Mouse (Mus musculus): Measurements from ENCODE around the gene Gfral.

DNA sequence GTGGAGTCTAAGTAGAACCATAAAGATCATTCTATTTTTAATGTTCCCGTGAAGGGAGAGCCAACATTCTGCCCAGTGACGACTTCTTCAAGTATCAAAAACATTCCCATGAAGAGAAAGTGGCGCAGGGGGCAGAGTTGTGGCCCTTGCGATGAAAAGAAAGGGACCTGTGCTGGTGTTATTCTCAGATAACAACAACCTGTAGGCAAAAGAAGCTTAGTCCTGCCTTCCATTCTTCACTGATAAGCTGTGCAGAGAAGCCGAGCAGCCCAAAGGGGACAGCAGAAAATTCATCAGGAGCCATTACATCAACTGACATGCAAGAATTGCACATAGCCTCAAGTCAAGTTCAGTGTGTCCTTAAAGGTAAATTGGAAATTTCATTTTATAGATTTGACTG lies 24.5 kb upstream of the Gfral start:
- TF ChIP-seq ZC3H11A (IDR thresholded peaks at IDR 0.05; ENCODE audit: low read depth, low read length) (no peak), POLR2A (IDR thresholded peaks at IDR 0.05; ENCODE audit: low read depth, low read length) (no peak), RAD21 (IDR thresholded peaks at IDR 0.05; ENCODE audit: low read depth, low read length) (no peak), ELF1 (IDR thresholded peaks at IDR 0.05; ENCODE audit: low read depth, low read length) (no peak), POLR2AphosphoS2 (IDR thresholded peaks at IDR 0.05; ENCODE audit: low read depth, low read length) (no peak), ETS1 (conservative IDR thresholded peaks at IDR 0.05; ENCODE audit: low read depth, low read length) (no peak), EP300 (IDR thresholded peaks at IDR 0.05; ENCODE audit: low read length) (no peak)
